8 mouse cellular contexts compared by ENCODE assay signal in the genomic region with DNA sequence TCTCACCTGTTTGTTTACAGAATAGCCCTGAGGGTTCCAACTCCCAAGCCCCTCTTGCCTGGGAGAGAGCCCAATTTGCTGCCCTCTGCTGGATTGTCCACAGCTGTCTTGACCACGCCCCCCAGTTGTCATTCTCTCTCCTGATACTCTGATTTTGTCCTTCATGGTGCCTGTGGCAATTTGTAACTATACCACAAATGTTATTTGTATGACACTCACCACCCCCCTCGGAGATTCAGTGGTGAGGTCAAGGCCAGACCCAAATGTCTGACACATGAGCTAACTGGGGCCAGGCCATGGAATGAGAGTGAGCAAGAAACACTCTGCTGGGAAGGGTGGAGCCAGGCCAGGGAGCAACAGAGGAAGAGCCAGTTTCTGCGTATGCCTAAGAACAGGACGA. TPM values are rescaled to one million over a fixed set of nuclear protein-coding genes. Genes with fewer than 3 reads are reported as not detected.
DNase-seq lines count a peak whose midpoint lies in the region; ATAC-seq and TF ChIP-seq lines count a peak whose summit lies in the region.

No protein-coding gene starts in this region.

- no peak for ATAC-seq in forebrain, embryonic 16.5 days
- no peak for ATAC-seq in midbrain, postnatal 0 days (ENCODE audit: low FRiP score)
- ATAC-seq in midbrain, embryonic 11.5 days (ENCODE audit: low FRiP score) = no peak
- ATAC-seq in limb, embryonic 11.5 days (ENCODE audit: insufficient number of reproducible peaks, low FRiP score, low TSS enrichment, low read depth) = no peak

- H3K9me3 ChIP-seq in forebrain, embryonic 10.5 days = peaks cover 9% of the 10 kb centered on the region; the same call in 1 of the 2 replicates
- H3K9me3 ChIP-seq in forebrain, embryonic 16.5 days (ENCODE audit: control insufficient read depth, low read length) = peaks cover 7% of the 10 kb centered on the region
- H3K9me3 ChIP-seq in midbrain, postnatal 0 days (ENCODE audit: low read length) = 0 out of 2 replicates have a peak, but pooled peaks cover 7% of the 10 kb centered on the region
- peaks cover 4% of the 10 kb centered on the region; the same call in 1 of the 2 replicates for H3K9me3 ChIP-seq in midbrain, embryonic 11.5 days (ENCODE audit: control insufficient read depth, low read length)
- H3K9me3 ChIP-seq in limb, embryonic 11.5 days (ENCODE audit: control insufficient read depth, low read length) = no peaks in the 10 kb centered on the region; the same call in 1 of the 2 replicates

- 43% methylated on average over 4 of the region's 4 CpGs for WGBS in forebrain, embryonic 10.5 days
- 37% methylated on average over 4 of the region's 4 CpGs for WGBS in forebrain, embryonic 16.5 days
- WGBS in midbrain, postnatal 0 days = 48% methylated on average over 4 of the region's 4 CpGs
- whole genome bisulfite sequencing in midbrain, embryonic 11.5 days = 42% methylated on average over 4 of the region's 4 CpGs
- 41% methylated on average over 4 of the region's 4 CpGs for WGBS in limb, embryonic 11.5 days

- H3K27me3 ChIP-seq in forebrain, embryonic 10.5 days (ENCODE audit: poor library complexity, severe bottlenecking) = 0 out of 2 replicates have a peak, but pooled peaks cover 1% of the 10 kb centered on the region
- no peaks in the 10 kb centered on the region for H3K27me3 ChIP-seq in forebrain, embryonic 16.5 days (replicated peaks; ENCODE audit: control insufficient read depth, insufficient read depth, low read length)
- H3K27me3 ChIP-seq in midbrain, postnatal 0 days (ENCODE audit: insufficient read depth, low read length) = no peaks in the 10 kb centered on the region
- H3K27me3 ChIP-seq in midbrain, embryonic 11.5 days (ENCODE audit: control insufficient read depth, insufficient read depth, low read length) = no peaks in the 10 kb centered on the region
- no peaks in the 10 kb centered on the region for H3K27me3 ChIP-seq in limb, embryonic 11.5 days (ENCODE audit: control insufficient read depth, insufficient read depth, low read length)

- 0 out of 2 replicates have a peak, but pooled peaks cover 4% of the 10 kb centered on the region for H3K4me1 ChIP-seq in forebrain, embryonic 10.5 days
- H3K4me1 ChIP-seq in forebrain, embryonic 16.5 days (replicated peaks; ENCODE audit: control insufficient read depth, insufficient read depth, low read length) = no peaks in the 10 kb centered on the region
- H3K4me1 ChIP-seq in midbrain, postnatal 0 days (ENCODE audit: insufficient read depth, low read length) = no peaks in the 10 kb centered on the region
- H3K4me1 ChIP-seq in midbrain, embryonic 11.5 days (ENCODE audit: control insufficient read depth, insufficient read depth, low read length) = no peaks in the 10 kb centered on the region
- H3K4me1 ChIP-seq in limb, embryonic 11.5 days (ENCODE audit: control insufficient read depth, insufficient read depth, low read length) = no peaks in the 10 kb centered on the region

- DNase-seq in forebrain, embryonic 10.5 days (ENCODE audit: extremely low spot score, low spot score) = peak; percentile 36
- DNase-seq in midbrain, postnatal 0 days (ENCODE audit: low spot score) = peak; percentile 38
- no peak for DNase-seq in midbrain, embryonic 11.5 days (ENCODE audit: low spot score, missing footprints)
- DNase-seq in embryo, embryonic 10 days (ENCODE audit: low spot score) = peak; percentile 49
- peak; percentile 57 for DNase-seq in limb, embryonic 11.5 days (ENCODE audit: low spot score)
- no peak for DNase-seq in cerebellum, postnatal 36 days
- no peak for DNase-seq in frontal cortex, postnatal 36 days (ENCODE audit: low spot score in 2 of 2)

- TF ChIP-seq CTCF in midbrain, postnatal 0 days (IDR thresholded peaks at IDR 0.05) = peak; percentile 64

- peaks cover 29% of the 10 kb centered on the region for H3K36me3 ChIP-seq in forebrain, embryonic 10.5 days (replicated peaks)
- peaks cover 10% of the 10 kb centered on the region for H3K36me3 ChIP-seq in forebrain, embryonic 16.5 days (ENCODE audit: control insufficient read depth, insufficient read depth)
- peaks cover 11% of the 10 kb centered on the region for H3K36me3 ChIP-seq in midbrain, postnatal 0 days (ENCODE audit: insufficient read depth, low read length)
- H3K36me3 ChIP-seq in midbrain, embryonic 11.5 days (ENCODE audit: control insufficient read depth, insufficient read depth, low read length) = no peaks in the 10 kb centered on the region
- no peaks in the 10 kb centered on the region for H3K36me3 ChIP-seq in limb, embryonic 11.5 days (ENCODE audit: control insufficient read depth, insufficient read depth, low read length)

- no peak overlapping the region for H3K27ac ChIP-seq in forebrain, embryonic 10.5 days
- no peak overlapping the region for H3K27ac ChIP-seq in forebrain, embryonic 16.5 days (ENCODE audit: low read length)
- no peak overlapping the region for H3K27ac ChIP-seq in midbrain, postnatal 0 days (ENCODE audit: low read depth, low read length)
- H3K27ac ChIP-seq in midbrain, embryonic 11.5 days (ENCODE audit: low read depth, low read length) = no peak overlapping the region
- H3K27ac ChIP-seq in limb, embryonic 11.5 days (replicated peaks; ENCODE audit: low read depth, low read length) = no peak overlapping the region

- no peak overlapping the region for H3K4me3 ChIP-seq in forebrain, embryonic 10.5 days
- no peak overlapping the region for H3K4me3 ChIP-seq in forebrain, embryonic 16.5 days (replicated peaks; ENCODE audit: low read length)
- no peak overlapping the region for H3K4me3 ChIP-seq in midbrain, postnatal 0 days (ENCODE audit: low read depth, low read length)
- H3K4me3 ChIP-seq in midbrain, embryonic 11.5 days (ENCODE audit: low read depth, low read length) = no peak overlapping the region
- H3K4me3 ChIP-seq in limb, embryonic 11.5 days (ENCODE audit: low read depth, low read length) = no peak overlapping the region

- H3K9ac ChIP-seq in forebrain, embryonic 16.5 days (replicated peaks; ENCODE audit: low read depth, low read length) = no peak overlapping the region
- H3K9ac ChIP-seq in midbrain, postnatal 0 days (replicated peaks; ENCODE audit: low read length, poor library complexity, severe bottlenecking) = no peak overlapping the region
- H3K9ac ChIP-seq in midbrain, embryonic 11.5 days (ENCODE audit: low read length) = no peak overlapping the region
- no peak overlapping the region for H3K9ac ChIP-seq in limb, embryonic 11.5 days (ENCODE audit: low read length)

- no peak overlapping the region for H3K4me2 ChIP-seq in forebrain, embryonic 16.5 days (ENCODE audit: low read length)
- H3K4me2 ChIP-seq in midbrain, postnatal 0 days (ENCODE audit: low read depth, low read length, poor library complexity, severe bottlenecking) = no peak overlapping the region
- no peak overlapping the region for H3K4me2 ChIP-seq in midbrain, embryonic 11.5 days
- no peak overlapping the region for H3K4me2 ChIP-seq in limb, embryonic 11.5 days (ENCODE audit: low read depth, severe bottlenecking)

RNA-seq across cellular contexts. Expression of gene Dmkn, which starts 4.7 kb away (rescaled TPM):
- polyA plus RNA-seq in forebrain, embryonic 10.5 days (2016; fragmentation: Nextera tagmentation; extraction: Ambion mirVana) = not detected in 2 replicates
- polyA plus RNA-seq in forebrain, embryonic 16.5 days (2015; fragmentation: Nextera tagmentation; extraction: Ambion mirVana) = 1.1 and 2.2 TPM in 2 replicates
- 0.71 and 7.9 TPM in 2 replicates for total RNA-seq in midbrain, postnatal 0 days (2014; rRNA removed)
- polyA plus RNA-seq in midbrain, postnatal 0 days (2015; fragmentation: Nextera tagmentation; extraction: Ambion mirVana) = 4.5 and 4.9 TPM in 2 replicates
- not detected in 2 replicates for polyA plus RNA-seq in midbrain, embryonic 11.5 days (2014; fragmentation: Nextera tagmentation; extraction: Ambion mirVana)
- not detected in 2 replicates for polyA plus RNA-seq in limb, embryonic 11.5 days (2014; fragmentation: Nextera tagmentation; extraction: Ambion mirVana)

RNA-seq across cellular contexts. Expression of gene Sbsn, which starts 7.6 kb away (rescaled TPM):
- polyA plus RNA-seq in forebrain, embryonic 10.5 days (2016; fragmentation: Nextera tagmentation; extraction: Ambion mirVana) = 0.73 and 1.0 TPM in 2 replicates
- 2.2 and 2.3 TPM in 2 replicates for polyA plus RNA-seq in forebrain, embryonic 16.5 days (2015; fragmentation: Nextera tagmentation; extraction: Ambion mirVana)
- total RNA-seq in midbrain, postnatal 0 days (2014; rRNA removed) = 2.4 and 4.0 TPM in 2 replicates
- polyA plus RNA-seq in midbrain, postnatal 0 days (2015; fragmentation: Nextera tagmentation; extraction: Ambion mirVana) = 1.8 and 4.1 TPM in 2 replicates
- polyA plus RNA-seq in midbrain, embryonic 11.5 days (2014; fragmentation: Nextera tagmentation; extraction: Ambion mirVana) = 0.54 and 1.1 TPM in 2 replicates
- 0.27 and 1.3 TPM in 2 replicates for polyA plus RNA-seq in limb, embryonic 11.5 days (2014; fragmentation: Nextera tagmentation; extraction: Ambion mirVana)

RNA-seq across cellular contexts. Expression of gene Gapdhs, which starts 15.4 kb away (rescaled TPM):
- 0.16 and 0.48 TPM in 2 replicates for polyA plus RNA-seq in forebrain, embryonic 10.5 days (2016; fragmentation: Nextera tagmentation; extraction: Ambion mirVana)
- 0.68 and 1.1 TPM in 2 replicates for polyA plus RNA-seq in forebrain, embryonic 16.5 days (2015; fragmentation: Nextera tagmentation; extraction: Ambion mirVana)
- not detected in 2 replicates for total RNA-seq in midbrain, postnatal 0 days (2014; rRNA removed)
- 0.79 and 0.80 TPM in 2 replicates for polyA plus RNA-seq in midbrain, postnatal 0 days (2015; fragmentation: Nextera tagmentation; extraction: Ambion mirVana)
- 0.19 and 0.48 TPM in 2 replicates for polyA plus RNA-seq in midbrain, embryonic 11.5 days (2014; fragmentation: Nextera tagmentation; extraction: Ambion mirVana)
- polyA plus RNA-seq in limb, embryonic 11.5 days (2014; fragmentation: Nextera tagmentation; extraction: Ambion mirVana) = 0.43 and 0.47 TPM in 2 replicates

RNA-seq across cellular contexts. Expression of gene Krtdap, which starts 28.8 kb away (rescaled TPM):
- not detected in 2 replicates for polyA plus RNA-seq in forebrain, embryonic 10.5 days (2016; fragmentation: Nextera tagmentation; extraction: Ambion mirVana)
- polyA plus RNA-seq in forebrain, embryonic 16.5 days (2015; fragmentation: Nextera tagmentation; extraction: Ambion mirVana) = 3.9 TPM in 1 of 2 replicates, not detected in the other
- 4.8 and 19.2 TPM in 2 replicates for total RNA-seq in midbrain, postnatal 0 days (2014; rRNA removed)
- polyA plus RNA-seq in midbrain, postnatal 0 days (2015; fragmentation: Nextera tagmentation; extraction: Ambion mirVana) = 1.2 and 1.6 TPM in 2 replicates
- polyA plus RNA-seq in midbrain, embryonic 11.5 days (2014; fragmentation: Nextera tagmentation; extraction: Ambion mirVana) = not detected in 2 replicates
- polyA plus RNA-seq in limb, embryonic 11.5 days (2014; fragmentation: Nextera tagmentation; extraction: Ambion mirVana) = not detected in 2 replicates

RNA-seq across cellular contexts. Expression of gene Tmem147, which starts 29.5 kb away (rescaled TPM):
- 154 and 158 TPM in 2 replicates for polyA plus RNA-seq in forebrain, embryonic 10.5 days (2016; fragmentation: Nextera tagmentation; extraction: Ambion mirVana)
- polyA plus RNA-seq in forebrain, embryonic 16.5 days (2015; fragmentation: Nextera tagmentation; extraction: Ambion mirVana) = 202 and 214 TPM in 2 replicates
- total RNA-seq in midbrain, postnatal 0 days (2014; rRNA removed) = 166 and 167 TPM in 2 replicates
- 290 and 318 TPM in 2 replicates for polyA plus RNA-seq in midbrain, postnatal 0 days (2015; fragmentation: Nextera tagmentation; extraction: Ambion mirVana)
- polyA plus RNA-seq in midbrain, embryonic 11.5 days (2014; fragmentation: Nextera tagmentation; extraction: Ambion mirVana) = 140 and 153 TPM in 2 replicates
- 143 and 149 TPM in 2 replicates for polyA plus RNA-seq in limb, embryonic 11.5 days (2014; fragmentation: Nextera tagmentation; extraction: Ambion mirVana)

Comparison
In these comparisons a context has a peak if more than half of its experiments do, and no peak if none do; other contexts are left out.
1. DNase-seq: peak in forebrain, embryonic 10.5 days (single experiment), midbrain, postnatal 0 days (single experiment), embryo, embryonic 10 days (single experiment) and limb, embryonic 11.5 days (single experiment); none in midbrain, embryonic 11.5 days (single experiment), cerebellum, postnatal 36 days (0 of 2) and frontal cortex, postnatal 36 days (0 of 2).